Mouse (Mus musculus) kidney, adult 2 months (tissue): ENCODE data around the gene Nrxn3. TPM values are rescaled to one million over a fixed set of nuclear protein-coding genes. Genes with fewer than 3 reads are reported as not detected.

Source experiments
- DNase-seq: peaks from one replicate; pipeline ENCODE4 v3.0.0; 2021
- H3K27ac ChIP-seq: fragments of 200-500 bp; 2 replicates; pipeline ENCODE4 v1.5.1; 2012; ENCODE audit warnings: low read depth, low read length, control low read depth, inconsistent platforms; ENCODE audit not compliant: insufficient read depth
- H3K27me3 ChIP-seq: fragments of 200-500 bp; replicated peaks from 2 replicates; pipeline ENCODE4 v1.6.1; 2012; ENCODE audit warnings: mild to moderate bottlenecking, moderate library complexity, low read length, inconsistent platforms; ENCODE audit not compliant: control insufficient read depth, insufficient read depth
- H3K36me3 ChIP-seq: fragments of 200-500 bp; 2 replicates; pipeline ENCODE4 v1.6.1; 2012; ENCODE audit warnings: mild to moderate bottlenecking, moderate library complexity, low read length, inconsistent platforms; ENCODE audit not compliant: control insufficient read depth, insufficient read depth
- H3K4me1 ChIP-seq: fragments of 200-500 bp; 2 replicates; pipeline ENCODE4 v1.6.1; 2011; ENCODE audit warnings: low read length; ENCODE audit not compliant: control insufficient read depth, insufficient read depth
- H3K4me3 ChIP-seq: fragments of 200-500 bp; 2 replicates; pipeline ENCODE4 v1.5.1; 2011; ENCODE audit warnings: mild to moderate bottlenecking, low read depth, low read length, control low read depth; ENCODE audit not compliant: insufficient read depth
- CTCF ChIP-seq: fragments of 200-500 bp; conservative IDR thresholded peaks from 2 replicates; pipeline ENCODE4 v1.5.1; 2011; ENCODE audit warnings: low read depth, mild to moderate bottlenecking, control low read depth, low read length, moderate library complexity, mixed read lengths; ENCODE audit not compliant: insufficient read depth, insufficient read length
- POLR2A ChIP-seq: fragments of 200-500 bp; IDR thresholded peaks from one replicate; pipeline ENCODE4 v1.6.1; 2011; ENCODE audit warnings: low read depth, low read length, control low read depth
- WGBS: fragments of 180-500 bp; shearing (Covaris S2); methylation state at CpG from one replicate; pipeline ENCODE4 v1.1.7; 2018; 5-methylcytosine and 5-hydroxymethylcytosine counted together
- polyA plus RNA-seq: library from polyadenylated mRNA; depleted of rRNA; stranded (reverse); fragments of >200 nt; gene quantifications from 2 replicates; pipeline ENCODE4 v1.2.3, GENCODE M21; 2012

The Nrxn3 gene
- polyA plus RNA-seq, 1 experiment: 0.39 TPM

DNA sequence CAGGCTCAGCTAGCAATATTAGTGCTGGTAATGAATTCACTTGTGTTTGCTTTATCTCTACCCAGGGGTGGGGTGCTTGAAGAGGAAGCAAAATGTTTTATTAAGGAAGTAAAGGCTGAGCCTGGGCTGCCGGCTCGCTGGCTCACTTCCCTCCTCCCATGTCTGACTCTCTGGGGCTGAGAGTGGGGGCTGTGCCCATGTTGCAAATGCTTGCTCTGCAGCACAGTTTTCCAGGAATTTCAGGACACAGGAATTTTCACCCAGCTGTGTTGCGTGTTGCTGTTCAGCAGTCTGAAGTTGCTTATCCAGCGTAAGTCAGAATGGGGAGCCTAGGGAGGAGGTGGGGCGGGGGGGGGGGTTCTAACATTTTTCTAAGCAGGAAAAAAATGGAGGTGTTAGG is 89.5 kb downstream of the Nrxn3 start:
- DNase-seq: peak; percentile 5
- WGBS: 20% methylated on average over 5 of the region's 5 CpGs
- Histone ChIP-seq H3K27ac (no peak overlapping the region), H3K27me3 (no peaks in the 10 kb centered on the region), H3K4me1 (no peaks in the 10 kb centered on the region), H3K36me3 (no peaks in the 10 kb centered on the region), H3K4me3 (no peak overlapping the region)
- TF ChIP-seq POLR2A (no peak), CTCF (no peak)

DNA sequence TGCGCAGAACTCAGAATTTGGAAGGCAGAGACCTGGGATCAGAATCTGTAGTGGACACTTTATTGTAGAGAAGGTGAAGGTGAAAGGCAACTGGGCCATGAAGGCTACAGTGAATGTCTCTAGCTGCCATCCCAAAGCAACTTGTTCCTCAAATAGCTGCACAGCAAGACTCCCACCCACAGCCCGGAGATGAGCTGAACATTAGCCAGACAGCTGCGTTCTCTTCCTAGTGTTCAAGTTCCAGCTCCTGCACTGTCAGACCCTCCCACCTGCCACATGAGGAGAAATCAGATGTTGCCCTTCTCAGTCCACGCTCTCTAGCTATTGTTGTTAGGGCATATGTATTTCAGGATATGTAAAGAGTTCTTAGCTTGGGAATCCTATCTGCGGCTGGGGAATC is 94.2 kb downstream of the Nrxn3 start:
- Histone ChIP-seq H3K4me3 (no peak overlapping the region), H3K36me3 (no peaks in the 10 kb centered on the region), H3K27ac (no peak overlapping the region), H3K27me3 (no peaks in the 10 kb centered on the region), H3K4me1 (no peaks in the 10 kb centered on the region)
- no peak for DNase-seq
- 71% methylated on average over 5 of the region's 5 CpGs for WGBS
- no peak for TF ChIP-seq CTCF
- TF ChIP-seq POLR2A: no peak

DNA sequence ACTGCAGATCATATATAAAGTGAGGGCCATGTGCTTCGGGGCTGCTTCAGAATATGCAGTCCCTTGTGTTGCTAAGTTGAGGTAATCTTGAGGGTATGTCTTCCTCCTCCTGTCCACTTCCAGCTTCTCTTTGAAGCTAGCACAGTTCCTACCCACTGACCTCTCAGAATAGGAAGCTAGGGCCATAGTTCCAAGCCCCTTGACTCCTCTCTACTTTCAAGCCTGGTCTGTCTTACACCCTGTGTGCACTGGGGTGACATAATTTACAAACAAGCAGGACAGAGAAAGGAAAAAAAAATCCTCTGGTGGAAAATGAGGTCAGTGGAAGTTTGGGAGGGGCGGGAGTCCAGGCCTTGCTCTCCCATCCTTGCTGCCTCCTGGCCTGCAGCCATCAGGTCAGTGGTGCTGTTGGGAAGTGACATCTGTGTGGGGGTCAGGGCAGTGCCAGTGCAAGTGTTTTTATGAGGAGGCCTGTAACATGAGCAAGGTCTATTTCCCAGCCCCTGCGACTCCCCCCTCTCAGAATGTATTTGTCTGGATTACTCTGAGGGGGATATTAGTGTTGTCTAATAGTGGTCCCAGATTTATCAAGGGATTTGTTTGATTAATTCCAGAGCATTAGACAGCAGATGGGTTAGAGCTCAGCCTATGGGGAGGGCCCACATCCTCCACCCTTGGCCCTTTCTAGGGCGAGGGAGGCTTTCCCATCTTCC is 96.1 kb downstream of the Nrxn3 start:
- Histone ChIP-seq H3K4me3 (no peak overlapping the region), H3K4me1 (no peaks in the 10 kb centered on the region), H3K27ac (no peak overlapping the region), H3K27me3 (no peaks in the 10 kb centered on the region), H3K36me3 (no peaks in the 10 kb centered on the region)
- WGBS: 47% methylated on average over 4 of the region's 4 CpGs
- TF ChIP-seq CTCF: no peak
- no peak for TF ChIP-seq POLR2A
- peak; percentile 7 for DNase-seq

DNA sequence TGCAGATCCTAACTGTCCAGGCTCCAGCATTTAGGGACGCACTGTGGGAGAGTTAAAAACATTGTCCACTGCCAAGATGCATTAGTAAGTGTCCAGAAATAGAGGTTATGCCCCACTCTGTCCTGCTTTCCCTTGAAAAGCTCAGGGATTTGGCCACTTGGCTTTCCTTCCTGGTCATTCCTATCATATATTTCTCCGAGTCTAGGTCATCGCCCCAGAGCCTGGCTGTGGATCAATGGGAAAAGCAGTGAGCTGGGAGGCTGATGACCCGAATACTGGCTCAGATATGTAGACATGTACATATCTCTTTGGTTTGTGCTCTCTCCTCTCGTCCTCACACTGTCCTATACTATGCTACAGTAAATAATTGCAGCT is 96.6 kb downstream of the Nrxn3 start:
- no peaks in the 10 kb centered on the region for H3K36me3 ChIP-seq
- 42% methylated on average over 5 of the region's 5 CpGs for WGBS
- no peaks in the 10 kb centered on the region for H3K4me1 ChIP-seq
- H3K27ac ChIP-seq: no peak overlapping the region
- no peak for TF ChIP-seq CTCF
- TF ChIP-seq POLR2A: no peak
- DNase-seq: peak; percentile 2
- H3K4me3 ChIP-seq: no peak overlapping the region
- no peaks in the 10 kb centered on the region for H3K27me3 ChIP-seq

DNA sequence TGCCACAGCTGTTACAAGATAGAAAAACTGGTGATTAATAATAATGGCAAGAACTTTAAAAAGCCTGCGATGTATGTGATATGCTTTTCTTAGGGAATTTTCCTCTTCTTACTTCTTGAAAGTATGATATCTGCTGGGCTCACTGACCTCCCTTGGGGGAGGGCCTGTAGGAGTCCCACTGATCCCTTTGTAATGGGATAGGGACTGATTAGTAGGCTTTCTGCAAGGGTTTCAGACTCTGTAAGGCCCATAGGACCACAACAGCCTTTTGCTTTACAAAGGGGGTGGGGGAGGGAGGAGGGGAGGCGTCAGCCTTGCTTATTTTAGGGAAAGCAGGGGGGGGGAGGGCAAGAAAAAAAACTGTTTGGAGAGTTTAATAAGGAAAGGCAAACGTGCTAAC is 97.5 kb downstream of the Nrxn3 start:
- TF ChIP-seq POLR2A (no peak), CTCF (no peak)
- no peaks in the 10 kb centered on the region for H3K36me3 ChIP-seq
- 46% methylated on average over 3 of the region's 3 CpGs for WGBS
- H3K27ac ChIP-seq: no peak overlapping the region
- DNase-seq: no peak
- H3K4me1 ChIP-seq: no peaks in the 10 kb centered on the region
- H3K27me3 ChIP-seq: no peaks in the 10 kb centered on the region
- H3K4me3 ChIP-seq: no peak overlapping the region

- Histone ChIP-seq H3K27ac (no peak overlapping the region), H3K4me1 (no peaks in the 10 kb centered on the region), H3K36me3 (no peaks in the 10 kb centered on the region), H3K4me3 (no peak overlapping the region), H3K27me3 (no peaks in the 10 kb centered on the region)
- DNase-seq: no peak
- TF ChIP-seq CTCF: no peak
- no peak for TF ChIP-seq POLR2A
- WGBS: 85% methylated on average over 1 of the region's 1 CpGs
These were observed 108.2 kb downstream of the Nrxn3 start for GRCm38 (mm10) chr12:88830851-88831250.

GRCm38 (mm10) chr12:88835821-88836220 is 113.1 kb downstream of the Nrxn3 start:
- Histone ChIP-seq H3K4me1 (no peaks in the 10 kb centered on the region), H3K27me3 (no peaks in the 10 kb centered on the region), H3K27ac (no peak overlapping the region), H3K36me3 (no peaks in the 10 kb centered on the region), H3K4me3 (no peak overlapping the region)
- TF ChIP-seq CTCF (no peak), POLR2A (no peak)
- DNase-seq: no peak
- WGBS: 19% methylated on average over 2 of the region's 2 CpGs
